Mouse (Mus musculus): Measurements from ENCODE around the gene E130114P18Rik. TPM values are rescaled to one million over a fixed set of nuclear protein-coding genes. Genes with fewer than 3 reads are reported as not detected.

The E130114P18Rik gene
- total and polyA plus RNA-seq, 2 experiments, result not detected

- no peaks in the 10 kb centered on the region for H3K27me3 ChIP-seq (ENCODE audit: control insufficient read depth, insufficient read depth, low read length)
- no peak for DNase-seq (ENCODE audit: extremely low read depth, low read depth, low spot score)
- WGBS, result 71% methylated on average over 11 of the region's 11 CpGs
- H3K79me2 ChIP-seq (ENCODE audit: control insufficient read depth, insufficient read depth, low read length), result no peaks in the 10 kb centered on the region
- no peaks in the 10 kb centered on the region for H3K4me1 ChIP-seq (ENCODE audit: control insufficient read depth, insufficient read depth, low read length)
- no peak overlapping the region for H3K4me3 ChIP-seq (ENCODE audit: insufficient read depth, low read depth, low read length)
- no peak for TF ChIP-seq CTCF (IDR thresholded peaks at IDR 0.05; ENCODE audit: low read depth, low read length)
- no peak for TF ChIP-seq POLR2A (IDR thresholded peaks at IDR 0.05; ENCODE audit: extremely low read depth, insufficient read depth, low read length)
- no peak overlapping the region for H3K27ac ChIP-seq (replicated peaks; ENCODE audit: insufficient read depth, low read depth, low read length)
- no peaks in the 10 kb centered on the region for H3K36me3 ChIP-seq (ENCODE audit: control insufficient read depth, insufficient read depth, low read length)
- no peak overlapping the region for H3K9ac ChIP-seq (ENCODE audit: low read depth, low read length)
These were observed 128.9 kb downstream of the E130114P18Rik start for GRCm38 (mm10) chr4:97648825-97649625.

GRCm38 (mm10) chr4:97648436-97648707 is 129.5 kb downstream of the E130114P18Rik start:
- no peak for TF ChIP-seq CTCF (IDR thresholded peaks at IDR 0.05; ENCODE audit: low read depth, low read length)
- TF ChIP-seq POLR2A (IDR thresholded peaks at IDR 0.05; ENCODE audit: extremely low read depth, insufficient read depth, low read length), result no peak
- Histone ChIP-seq H3K4me1 (ENCODE audit: control insufficient read depth, insufficient read depth, low read length) (no peaks in the 10 kb centered on the region), H3K27me3 (ENCODE audit: control insufficient read depth, insufficient read depth, low read length) (no peaks in the 10 kb centered on the region), H3K79me2 (ENCODE audit: control insufficient read depth, insufficient read depth, low read length) (no peaks in the 10 kb centered on the region), H3K27ac (replicated peaks; ENCODE audit: insufficient read depth, low read depth, low read length) (no peak overlapping the region), H3K36me3 (ENCODE audit: control insufficient read depth, insufficient read depth, low read length) (no peaks in the 10 kb centered on the region), H3K9ac (ENCODE audit: low read depth, low read length) (no peak overlapping the region), H3K4me3 (ENCODE audit: insufficient read depth, low read depth, low read length) (no peak overlapping the region)
- WGBS, result 77% methylated on average over 2 of the region's 2 CpGs
- no peak for DNase-seq (ENCODE audit: extremely low read depth, low read depth, low spot score)

GRCm38 (mm10) chr4:97647700-97648435 is 130.0 kb downstream of the E130114P18Rik start:
- no peak for TF ChIP-seq POLR2A (IDR thresholded peaks at IDR 0.05; ENCODE audit: extremely low read depth, insufficient read depth, low read length)
- no peak for TF ChIP-seq CTCF (IDR thresholded peaks at IDR 0.05; ENCODE audit: low read depth, low read length)
- H3K79me2 ChIP-seq (ENCODE audit: control insufficient read depth, insufficient read depth, low read length), result no peaks in the 10 kb centered on the region
- H3K4me3 ChIP-seq (ENCODE audit: insufficient read depth, low read depth, low read length), result no peak overlapping the region
- no peak for DNase-seq (ENCODE audit: extremely low read depth, low read depth, low spot score)
- no peaks in the 10 kb centered on the region for H3K36me3 ChIP-seq (ENCODE audit: control insufficient read depth, insufficient read depth, low read length)
- WGBS, result 82% methylated on average over 15 of the region's 15 CpGs
- no peak overlapping the region for H3K27ac ChIP-seq (replicated peaks; ENCODE audit: insufficient read depth, low read depth, low read length)
- H3K9ac ChIP-seq (ENCODE audit: low read depth, low read length), result no peak overlapping the region
- H3K4me1 ChIP-seq (ENCODE audit: control insufficient read depth, insufficient read depth, low read length), result no peaks in the 10 kb centered on the region
- H3K27me3 ChIP-seq (ENCODE audit: control insufficient read depth, insufficient read depth, low read length), result no peaks in the 10 kb centered on the region

- H3K36me3 ChIP-seq (ENCODE audit: control insufficient read depth, insufficient read depth, low read length), result no peaks in the 10 kb centered on the region
- no peak overlapping the region for H3K27ac ChIP-seq (replicated peaks; ENCODE audit: insufficient read depth, low read depth, low read length)
- DNase-seq (ENCODE audit: extremely low read depth, low read depth, low spot score), result no peak
- H3K4me3 ChIP-seq (ENCODE audit: insufficient read depth, low read depth, low read length), result no peak overlapping the region
- H3K27me3 ChIP-seq (ENCODE audit: control insufficient read depth, insufficient read depth, low read length), result no peaks in the 10 kb centered on the region
- TF ChIP-seq CTCF (IDR thresholded peaks at IDR 0.05; ENCODE audit: low read depth, low read length) (no peak), POLR2A (IDR thresholded peaks at IDR 0.05; ENCODE audit: extremely low read depth, insufficient read depth, low read length) (no peak)
- H3K79me2 ChIP-seq (ENCODE audit: control insufficient read depth, insufficient read depth, low read length), result no peaks in the 10 kb centered on the region
- H3K9ac ChIP-seq (ENCODE audit: low read depth, low read length), result no peak overlapping the region
- no peaks in the 10 kb centered on the region for H3K4me1 ChIP-seq (ENCODE audit: control insufficient read depth, insufficient read depth, low read length)
- 89% methylated on average over 4 of the region's 4 CpGs for WGBS
These were observed 130.6 kb downstream of the E130114P18Rik start for GRCm38 (mm10) chr4:97647236-97647635.

- Histone ChIP-seq H3K36me3 (ENCODE audit: control insufficient read depth, insufficient read depth, low read length) (no peaks in the 10 kb centered on the region), H3K9ac (ENCODE audit: low read depth, low read length) (no peak overlapping the region), H3K4me3 (ENCODE audit: insufficient read depth, low read depth, low read length) (no peak overlapping the region), H3K79me2 (ENCODE audit: control insufficient read depth, insufficient read depth, low read length) (no peaks in the 10 kb centered on the region), H3K27me3 (ENCODE audit: control insufficient read depth, insufficient read depth, low read length) (no peaks in the 10 kb centered on the region), H3K27ac (replicated peaks; ENCODE audit: insufficient read depth, low read depth, low read length) (no peak overlapping the region), H3K4me1 (ENCODE audit: control insufficient read depth, insufficient read depth, low read length) (no peaks in the 10 kb centered on the region)
- no peak for DNase-seq (ENCODE audit: extremely low read depth, low read depth, low spot score)
- TF ChIP-seq CTCF (IDR thresholded peaks at IDR 0.05; ENCODE audit: low read depth, low read length), result no peak
- no peak for TF ChIP-seq POLR2A (IDR thresholded peaks at IDR 0.05; ENCODE audit: extremely low read depth, insufficient read depth, low read length)
- WGBS, result 76% methylated on average over 3 of the region's 3 CpGs
These were observed 137.5 kb downstream of the E130114P18Rik start for GRCm38 (mm10) chr4:97640385-97640784.

GRCm38 (mm10) chr4:97636569-97636968 is 141.3 kb downstream of the E130114P18Rik start:
- no peak overlapping the region for H3K27ac ChIP-seq (replicated peaks; ENCODE audit: insufficient read depth, low read depth, low read length)
- no peak overlapping the region for H3K4me3 ChIP-seq (ENCODE audit: insufficient read depth, low read depth, low read length)
- 56% methylated on average over 1 of the region's 1 CpGs for WGBS

More at GRCm38 (mm10) chr4:97636569-97636968, 141.3 kb downstream of the E130114P18Rik start:
- Histone ChIP-seq H3K36me3 (ENCODE audit: control insufficient read depth, insufficient read depth, low read length) (no peaks in the 10 kb centered on the region), H3K79me2 (ENCODE audit: control insufficient read depth, insufficient read depth, low read length) (no peaks in the 10 kb centered on the region), H3K4me1 (ENCODE audit: control insufficient read depth, insufficient read depth, low read length) (no peaks in the 10 kb centered on the region), H3K9ac (ENCODE audit: low read depth, low read length) (no peak overlapping the region), H3K27me3 (ENCODE audit: control insufficient read depth, insufficient read depth, low read length) (no peaks in the 10 kb centered on the region)
- peak; percentile 20 for DNase-seq (ENCODE audit: extremely low read depth, low read depth, low spot score)
- no peak for TF ChIP-seq CTCF (IDR thresholded peaks at IDR 0.05; ENCODE audit: low read depth, low read length)
- no peak for TF ChIP-seq POLR2A (IDR thresholded peaks at IDR 0.05; ENCODE audit: extremely low read depth, insufficient read depth, low read length)
